Mouse (Mus musculus): ENCODE results near the gene Khsrp. TPM values are rescaled to one million over a fixed set of nuclear protein-coding genes. Genes with fewer than 3 reads are reported as not detected.
"Not testable (repeated sequence)": the region's sequence is repeated elsewhere in the genome, so short reads cannot be mapped to it uniquely, and the experiment has no call there.

Khsrp gene
- polyA plus RNA-seq, 1 experiment from 2014 or later = 58.7 TPM

DNA sequence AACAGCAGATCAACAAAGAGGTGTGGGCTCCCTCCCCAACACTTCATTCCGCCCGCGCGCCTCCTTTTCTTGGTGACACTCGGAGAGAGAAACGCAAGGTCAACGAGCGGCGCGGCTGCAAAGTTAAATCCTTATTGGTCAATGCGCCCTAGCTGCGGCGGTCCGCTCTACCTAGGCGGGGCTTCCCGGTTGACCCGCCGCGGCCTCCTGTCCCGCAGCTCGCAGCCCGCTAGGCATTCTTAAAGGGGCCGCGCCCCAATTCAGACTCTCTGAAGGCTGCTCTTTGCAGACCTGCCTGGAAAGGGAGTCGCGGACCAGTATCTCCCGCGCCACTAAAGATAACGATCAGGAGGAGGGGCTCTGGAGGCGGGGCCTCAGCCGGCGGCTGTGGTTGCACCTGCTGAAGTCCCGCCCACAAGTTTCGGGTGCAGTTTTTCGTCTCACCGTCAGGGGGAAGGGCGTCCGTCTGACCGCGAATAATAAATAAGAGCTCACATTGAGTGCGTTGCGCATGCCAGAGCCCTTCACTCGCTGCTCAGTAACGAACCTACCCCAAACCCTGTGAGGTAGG lies 29.0 kb upstream of the Khsrp start:
- Histone ChIP-seq H3K36me3 (peaks cover 8% of the 10 kb centered on the region; the same call in 1 of the 2 replicates), H3K27me3 (replicated peaks) (peaks cover 42% of the 10 kb centered on the region), H3K4me3 (peak overlapping the region; percentile 92), H3K4me2 (peak overlapping the region; percentile 88), H3K4me1 (replicated peaks) (peaks cover 30% of the 10 kb centered on the region), H3K9me3 (replicated peaks) (no peaks in the 10 kb centered on the region), H3K27ac (ENCODE audit: poor library complexity, severe bottlenecking) (0 out of 2 replicates have a peak overlapping the region, but pooled peaks have one; percentile 14), H3K9ac (0 out of 2 replicates have a peak overlapping the region, but pooled peaks have one; percentile 90)
- peak; percentile 86 for ATAC-seq (ENCODE audit: insufficient number of reproducible peaks, low FRiP score)
- WGBS = under 1% methylated on average over 44 of the region's 44 CpGs

DNA sequence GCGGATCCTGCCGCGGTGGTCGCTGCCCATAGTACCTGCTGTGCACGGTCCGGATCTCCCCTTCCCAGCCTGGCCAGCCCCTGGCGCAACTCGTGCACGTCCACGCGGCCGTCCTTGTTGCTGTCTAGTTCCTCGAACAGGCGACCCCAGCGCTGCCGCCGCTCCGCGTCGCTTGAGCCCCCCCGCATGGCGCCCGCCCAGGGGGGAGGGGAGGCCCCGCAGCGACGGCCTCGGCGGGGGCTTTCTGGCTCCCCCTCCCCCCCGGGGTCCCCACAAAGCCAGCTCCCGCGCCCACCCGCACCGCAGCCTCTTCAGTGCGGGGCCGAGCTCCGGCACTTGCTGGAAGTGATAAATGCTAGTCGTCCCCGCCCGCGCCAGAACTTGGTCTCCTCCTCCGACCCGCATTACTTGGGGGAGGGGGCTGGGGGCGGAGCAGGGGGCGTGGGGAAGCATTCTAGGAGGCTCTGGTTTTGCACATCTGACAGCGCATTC lies 28.2 kb upstream of the Khsrp start, which contains the start of gene Slc25a23:
Slc25a23 (minus strand) TSS at position 378 of the 492 bp plus-strand sequence.
- H3K27me3 ChIP-seq (replicated peaks) = peaks cover 34% of the 10 kb centered on the region
- peak within 1 kb of the TSS; percentile 88 for H3K4me2 ChIP-seq
- H3K27ac ChIP-seq (ENCODE audit: poor library complexity, severe bottlenecking) = peak within 1 kb of the TSS; percentile 40; the same call in 1 of the 2 replicates
- peak; percentile 69 for ATAC-seq (ENCODE audit: insufficient number of reproducible peaks, low FRiP score)
- peaks cover 30% of the 10 kb centered on the region for H3K4me1 ChIP-seq (replicated peaks)
- peak within 1 kb of the TSS; percentile 92 for H3K4me3 ChIP-seq
- no peaks in the 10 kb centered on the region for H3K9me3 ChIP-seq (replicated peaks)
- peak within 1 kb of the TSS; percentile 90 for H3K9ac ChIP-seq
- WGBS = under 1% methylated on average over 31 of the region's 45 CpGs
- H3K36me3 ChIP-seq = peaks cover 15% of the 10 kb centered on the region

DNA sequence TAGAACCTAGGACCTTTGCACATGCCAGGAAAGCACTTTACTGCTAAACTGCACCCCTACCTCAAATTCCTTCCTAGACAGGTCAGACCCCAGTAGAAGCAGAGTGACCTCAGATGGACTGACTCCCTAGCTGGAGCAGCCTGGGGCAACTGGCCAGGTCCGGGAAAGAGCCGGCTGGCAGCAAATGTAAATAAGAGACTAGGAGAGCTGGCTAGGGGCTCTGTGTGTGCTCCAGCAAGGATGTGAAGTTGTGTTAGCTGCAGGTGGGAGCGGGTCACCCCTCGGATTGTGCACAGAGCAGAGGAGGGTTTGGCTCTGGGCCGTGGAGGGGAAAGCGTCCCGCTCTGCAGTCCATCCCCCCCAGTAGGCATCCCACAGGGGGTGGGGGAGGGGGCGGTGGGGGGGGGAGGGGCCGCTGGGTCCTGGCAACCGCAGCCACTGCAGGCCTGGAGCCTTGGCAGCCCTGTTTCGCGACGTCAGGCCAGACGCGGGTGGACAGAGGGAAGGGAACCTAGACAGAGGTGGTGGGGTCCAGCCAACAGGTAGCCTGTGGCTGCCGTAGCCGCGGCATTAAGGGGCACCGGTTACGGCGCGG lies 27.7 kb upstream of the Khsrp start, which contains the start of gene Crb3:
Crb3 (plus strand) TSS at position 215 of the 595 bp plus-strand sequence.
- 8% methylated on average over 5 of the region's 22 CpGs for WGBS
- H3K4me1 ChIP-seq (replicated peaks) = peaks cover 30% of the 10 kb centered on the region
- H3K4me2 ChIP-seq = peak within 1 kb of the TSS; percentile 88
- peak within 1 kb of the TSS; percentile 90 for H3K9ac ChIP-seq
- H3K27me3 ChIP-seq (replicated peaks) = peaks cover 29% of the 10 kb centered on the region
- peak within 1 kb of the TSS; percentile 92 for H3K4me3 ChIP-seq
- H3K9me3 ChIP-seq (replicated peaks) = no peaks in the 10 kb centered on the region
- H3K36me3 ChIP-seq = peaks cover 21% of the 10 kb centered on the region
- H3K27ac ChIP-seq (ENCODE audit: poor library complexity, severe bottlenecking) = peak within 1 kb of the TSS; percentile 40; the same call in 1 of the 2 replicates
- peak; percentile 3; the same call in 1 of the 2 replicates for ATAC-seq (ENCODE audit: insufficient number of reproducible peaks, low FRiP score)

DNA sequence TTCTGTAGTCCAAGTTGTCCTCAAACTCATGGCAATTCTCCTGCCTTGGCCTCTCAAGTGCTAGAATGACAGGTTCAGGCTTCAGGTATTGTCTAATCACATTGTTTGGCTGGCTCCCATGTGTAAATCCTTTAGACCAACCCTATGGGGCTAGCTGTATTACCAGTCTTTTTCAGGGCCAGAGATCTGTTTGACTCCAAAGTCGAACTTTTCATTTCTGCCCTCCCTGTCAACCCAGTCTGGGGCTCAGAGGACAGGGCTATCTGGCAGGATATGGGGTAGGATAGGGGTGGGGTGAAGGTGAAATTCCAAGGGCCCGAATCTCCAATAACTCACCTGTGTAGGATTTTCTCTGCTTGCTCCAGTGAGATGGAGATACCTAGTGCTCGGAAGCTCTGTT lies 24.9 kb upstream of the Khsrp start:
- Histone ChIP-seq H3K4me3 (no peak overlapping the region), H3K27me3 (replicated peaks) (peaks cover 5% of the 10 kb centered on the region), H3K36me3 (peaks cover 47% of the 10 kb centered on the region), H3K4me2 (no peak overlapping the region), H3K9me3 (replicated peaks) (no peaks in the 10 kb centered on the region), H3K4me1 (replicated peaks) (peaks cover 19% of the 10 kb centered on the region), H3K27ac (ENCODE audit: poor library complexity, severe bottlenecking) (no peak overlapping the region), H3K9ac (no peak overlapping the region)
- 79% methylated on average over 3 of the region's 3 CpGs for WGBS
- no peak for ATAC-seq (ENCODE audit: insufficient number of reproducible peaks, low FRiP score)

DNA sequence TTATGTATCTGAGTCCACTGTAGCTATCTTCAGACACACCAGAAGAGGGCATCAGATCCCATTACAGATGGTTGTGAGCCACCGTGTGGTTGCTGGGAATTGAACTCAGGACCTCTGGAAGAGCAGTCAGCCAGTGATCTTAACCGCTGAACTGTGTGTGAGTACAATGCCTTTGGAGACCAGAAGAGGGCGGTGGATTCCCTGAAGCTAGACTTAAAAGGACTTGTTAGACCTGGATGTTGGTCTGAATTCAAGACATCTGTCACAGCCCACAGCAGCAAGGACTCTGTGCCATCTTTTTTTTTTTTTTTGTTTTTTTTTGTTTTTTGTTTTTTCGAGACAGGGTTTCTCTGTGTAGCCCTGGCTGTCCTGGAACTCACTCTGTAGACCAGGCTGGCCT lies 20.4 kb upstream of the Khsrp start:
- H3K36me3 ChIP-seq = peaks cover 68% of the 10 kb centered on the region
- H3K4me1 ChIP-seq (replicated peaks); H3K4me3 ChIP-seq; ATAC-seq (ENCODE audit: insufficient number of reproducible peaks, low FRiP score); H3K9me3 ChIP-seq (replicated peaks); H3K4me2 ChIP-seq; H3K9ac ChIP-seq; H3K27ac ChIP-seq (ENCODE audit: poor library complexity, severe bottlenecking); H3K27me3 ChIP-seq (replicated peaks): not testable (repeated sequence)
- 74% methylated on average over 4 of the region's 4 CpGs for WGBS

DNA sequence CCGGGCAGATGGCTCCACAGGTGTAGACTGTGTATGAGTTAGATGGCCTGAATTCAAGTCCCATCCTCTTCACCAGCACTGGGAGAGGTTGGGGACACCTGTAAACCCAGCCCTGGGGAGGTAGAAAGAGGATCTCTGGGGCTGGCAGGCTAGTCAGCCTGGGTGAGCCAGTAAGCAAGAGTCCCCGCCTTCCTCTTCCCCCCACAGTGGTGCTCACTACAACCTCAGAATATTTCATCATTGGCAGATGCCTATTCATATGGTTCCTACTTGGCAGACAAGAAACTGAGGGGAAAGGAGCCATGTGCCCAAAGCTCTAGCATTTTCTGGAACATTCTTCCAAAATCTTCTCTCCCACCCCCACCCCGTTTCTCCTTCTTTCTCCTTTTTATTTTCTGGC lies 17.5 kb upstream of the Khsrp start:
- Histone ChIP-seq H3K4me2 (no peak overlapping the region), H3K27me3 (replicated peaks) (no peaks in the 10 kb centered on the region), H3K4me1 (replicated peaks) (no peaks in the 10 kb centered on the region), H3K4me3 (no peak overlapping the region), H3K36me3 (peaks cover 58% of the 10 kb centered on the region), H3K9me3 (replicated peaks) (no peaks in the 10 kb centered on the region), H3K27ac (ENCODE audit: poor library complexity, severe bottlenecking) (no peak overlapping the region), H3K9ac (no peak overlapping the region)
- ATAC-seq (ENCODE audit: insufficient number of reproducible peaks, low FRiP score) = no peak
- WGBS = 92% methylated on average over 3 of the region's 3 CpGs

DNA sequence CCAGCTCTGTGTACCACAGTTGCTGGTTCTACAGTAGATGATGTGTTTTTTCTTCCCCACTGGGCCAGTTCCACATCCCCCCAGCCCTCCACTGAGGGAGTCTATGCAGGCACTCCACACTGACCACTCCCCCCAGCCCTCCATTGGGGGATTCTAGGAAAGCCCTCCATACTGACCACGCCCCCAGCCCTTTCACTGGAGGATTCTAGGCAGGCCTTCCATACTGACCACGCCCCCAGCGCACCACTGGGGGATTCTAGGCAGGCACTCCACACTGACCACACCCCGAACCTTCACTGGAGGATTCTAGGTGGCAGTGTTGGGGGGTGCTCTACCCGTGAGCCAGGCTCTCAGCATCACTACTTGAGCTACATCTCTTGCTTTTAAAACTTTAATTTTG lies 16.1 kb upstream of the Khsrp start:
- H3K27ac ChIP-seq (ENCODE audit: poor library complexity, severe bottlenecking) = no peak overlapping the region
- peaks cover 10% of the 10 kb centered on the region for H3K4me1 ChIP-seq (replicated peaks)
- WGBS = 19% methylated on average over 5 of the region's 5 CpGs
- ATAC-seq (ENCODE audit: insufficient number of reproducible peaks, low FRiP score) = 0 out of 2 replicates have a peak, but pooled peaks have one; percentile 26
- no peak overlapping the region for H3K4me3 ChIP-seq
- no peaks in the 10 kb centered on the region for H3K9me3 ChIP-seq (replicated peaks)
- peaks cover 44% of the 10 kb centered on the region for H3K36me3 ChIP-seq
- no peaks in the 10 kb centered on the region for H3K27me3 ChIP-seq (replicated peaks)
- H3K4me2 ChIP-seq = no peak overlapping the region
- H3K9ac ChIP-seq = no peak overlapping the region

DNA sequence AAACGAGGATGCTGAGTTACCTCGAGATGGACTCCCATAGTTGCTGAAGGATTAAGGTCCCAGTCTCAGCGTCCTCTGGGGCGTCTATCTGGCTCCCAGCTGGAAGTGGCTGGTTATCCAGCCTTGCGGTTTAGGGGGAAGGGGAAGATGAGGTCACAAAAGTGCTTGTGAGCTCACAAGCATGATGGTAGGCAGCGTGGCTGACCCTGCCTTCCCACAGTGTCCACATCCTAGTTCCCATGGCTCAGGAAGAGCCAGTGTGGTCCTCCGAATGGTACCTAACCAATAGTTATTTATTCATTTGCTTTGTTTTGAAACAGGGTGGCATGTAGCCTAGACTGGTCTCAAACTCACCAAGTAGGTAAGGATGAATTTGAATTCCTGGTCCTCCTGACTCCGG lies 10.2 kb upstream of the Khsrp start, which contains the start of gene Slc25a41:
Slc25a41 (minus strand) TSS at position 101 of the 400 bp plus-strand sequence.
- Histone ChIP-seq H3K9ac (no peak within 1 kb of the TSS), H3K4me2 (no peak within 1 kb of the TSS), H3K36me3 (peaks cover 9% of the 10 kb centered on the region), H3K27me3 (replicated peaks) (peaks cover 32% of the 10 kb centered on the region), H3K27ac (ENCODE audit: poor library complexity, severe bottlenecking) (no peak within 1 kb of the TSS), H3K9me3 (replicated peaks) (no peaks in the 10 kb centered on the region), H3K4me3 (no peak within 1 kb of the TSS), H3K4me1 (replicated peaks) (peaks cover 11% of the 10 kb centered on the region)
- no peak for ATAC-seq (ENCODE audit: insufficient number of reproducible peaks, low FRiP score)
- WGBS = 62% methylated on average over 8 of the region's 8 CpGs

DNA sequence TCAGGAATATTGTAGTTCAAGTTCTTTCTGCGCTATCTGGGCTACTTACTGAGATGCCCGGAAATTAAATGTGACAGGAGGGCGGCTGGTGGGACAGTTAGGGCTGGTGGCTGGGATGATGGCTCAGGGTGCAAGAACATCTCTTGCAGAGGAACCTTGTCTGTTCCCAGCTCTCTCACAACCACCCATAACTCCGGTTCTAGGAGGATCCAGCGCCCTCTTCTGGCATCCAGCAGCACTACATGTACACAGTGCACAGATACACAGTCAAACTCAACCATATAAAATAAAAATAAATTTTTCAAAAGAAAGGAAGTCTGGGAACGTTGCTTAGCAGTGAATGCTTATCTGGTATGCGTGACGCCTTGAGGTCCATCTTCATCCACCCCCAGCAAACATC lies 7.7 kb upstream of the Khsrp start:
- Histone ChIP-seq H3K4me3 (no peak overlapping the region), H3K27ac (ENCODE audit: poor library complexity, severe bottlenecking) (no peak overlapping the region), H3K9ac (no peak overlapping the region), H3K27me3 (replicated peaks) (peaks cover 39% of the 10 kb centered on the region), H3K36me3 (no peaks in the 10 kb centered on the region), H3K4me2 (no peak overlapping the region), H3K9me3 (replicated peaks) (no peaks in the 10 kb centered on the region), H3K4me1 (replicated peaks) (peaks cover 11% of the 10 kb centered on the region)
- whole genome bisulfite sequencing = 36% methylated on average over 8 of the region's 8 CpGs
- no peak for ATAC-seq (ENCODE audit: insufficient number of reproducible peaks, low FRiP score)

DNA sequence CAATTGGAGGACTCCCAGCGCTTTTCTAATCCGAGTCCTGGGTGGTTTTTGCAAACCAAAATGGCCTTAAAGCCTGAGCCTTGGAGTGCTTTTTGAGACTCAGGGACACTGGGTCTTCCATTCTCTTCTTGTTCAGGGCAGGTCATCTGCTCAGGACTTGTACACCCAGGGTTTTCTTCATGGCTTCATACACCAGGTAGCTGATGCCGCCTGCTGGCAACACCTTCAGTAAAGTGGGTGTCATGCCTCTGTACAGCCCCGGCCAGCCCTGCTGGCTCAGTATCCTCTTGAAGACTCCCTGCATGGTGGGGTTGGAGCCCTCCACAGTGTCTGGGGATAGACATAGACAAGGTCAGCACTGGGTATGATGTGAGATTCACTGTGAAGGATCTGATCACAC lies 1.5 kb upstream of the Khsrp start:
- WGBS = 73% methylated on average over 4 of the region's 4 CpGs
- Histone ChIP-seq H3K4me3 (0 out of 2 replicates have a peak overlapping the region, but pooled peaks have one; percentile 40), H3K27me3 (replicated peaks) (peaks cover 15% of the 10 kb centered on the region), H3K9ac (no peak overlapping the region), H3K36me3 (peaks cover 9% of the 10 kb centered on the region), H3K4me2 (peak overlapping the region; percentile 65), H3K27ac (ENCODE audit: poor library complexity, severe bottlenecking) (no peak overlapping the region), H3K4me1 (replicated peaks) (peaks cover 26% of the 10 kb centered on the region), H3K9me3 (replicated peaks) (no peaks in the 10 kb centered on the region)
- no peak for ATAC-seq (ENCODE audit: insufficient number of reproducible peaks, low FRiP score)

DNA sequence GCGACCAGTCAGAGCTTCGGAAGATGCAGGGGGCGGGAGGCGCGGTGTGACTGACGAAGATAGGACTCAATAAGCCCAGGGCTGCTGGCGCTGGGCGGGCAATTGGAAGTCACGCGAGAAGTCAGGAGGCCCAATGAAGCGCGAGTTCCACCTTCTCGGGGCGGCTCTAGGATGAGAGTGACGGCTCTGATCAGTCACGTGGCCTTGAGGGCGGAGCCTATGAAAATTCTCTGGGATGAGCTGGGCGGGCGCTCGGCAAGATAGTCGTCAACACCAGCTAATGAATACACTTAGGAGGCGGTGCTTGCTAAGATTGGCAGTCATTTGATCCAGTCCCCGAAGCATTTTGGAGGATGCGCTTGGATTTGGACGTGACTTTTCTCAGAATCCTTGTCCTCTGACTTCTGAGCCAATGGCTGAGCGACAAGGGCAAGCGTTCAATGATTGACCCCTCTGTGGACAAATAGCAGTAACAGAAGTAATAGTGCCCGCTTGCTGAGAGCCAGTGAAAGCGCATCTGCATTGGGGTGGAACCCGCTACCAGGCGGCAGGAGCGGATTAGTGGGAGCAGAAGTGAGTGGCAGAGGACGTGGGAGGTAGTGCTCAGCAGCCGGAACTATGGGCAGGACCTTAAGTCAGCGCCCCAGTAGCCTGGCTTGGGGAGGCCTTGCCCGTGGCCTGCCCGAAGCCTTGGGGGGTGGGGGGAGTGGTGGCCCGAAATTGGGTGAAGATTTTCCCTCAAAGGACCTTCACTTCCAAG lies 519 bp upstream of the Khsrp start:
- H3K9me3 ChIP-seq (replicated peaks) = no peaks in the 10 kb centered on the region
- ATAC-seq (ENCODE audit: insufficient number of reproducible peaks, low FRiP score) = peak; percentile 98
- peaks cover 19% of the 10 kb centered on the region for H3K36me3 ChIP-seq
- H3K27ac ChIP-seq (ENCODE audit: poor library complexity, severe bottlenecking) = peak overlapping the region; percentile 72
- H3K4me3 ChIP-seq = peak overlapping the region; percentile 96
- peak overlapping the region; percentile 45 for H3K9ac ChIP-seq
- H3K4me1 ChIP-seq (replicated peaks) = peaks cover 26% of the 10 kb centered on the region
- peak overlapping the region; percentile 65 for H3K4me2 ChIP-seq
- WGBS = under 1% methylated on average over 38 of the region's 38 CpGs
- peaks cover 8% of the 10 kb centered on the region; the same call in 1 of the 2 replicates for H3K27me3 ChIP-seq (replicated peaks)

Data from heart, embryonic 12.5 days (tissue).